Mouse (Mus musculus) heart, adult 2 months (tissue): ENCODE measurements around the gene Usp33. TPM values are rescaled to one million over a fixed set of nuclear protein-coding genes. Genes with fewer than 3 reads are reported as not detected.

Experiments used
- DNase-seq, 2 experiments: peaks; one replicate each; pipeline ENCODE4 v3.0.0; 2021
- H3K27ac ChIP-seq: fragments of 200-600 bp; 2 replicates; pipeline ENCODE4 v1.8.1; 2022
- H3K27me3 ChIP-seq: fragments of 200-500 bp; 2 replicates; pipeline ENCODE4 v1.6.1; 2012; ENCODE audit warnings: mild to moderate bottlenecking, low read length, inconsistent platforms, mixed read lengths; ENCODE audit not compliant: control insufficient read depth, insufficient read depth
- H3K36me3 ChIP-seq: fragments of 200-500 bp; 2 replicates; pipeline ENCODE4 v1.6.1; 2012; ENCODE audit warnings: low read length, inconsistent platforms; ENCODE audit not compliant: control insufficient read depth, insufficient read depth
- H3K4me1 ChIP-seq: fragments of 200-500 bp; 2 replicates; pipeline ENCODE4 v1.6.1; 2011; ENCODE audit warnings: low read length; ENCODE audit not compliant: control insufficient read depth, insufficient read depth
- H3K4me3 ChIP-seq: fragments of 200-600 bp; 2 replicates; pipeline ENCODE4 v1.8.1; 2022
- H3K79me2 ChIP-seq: fragments of 200-500 bp; replicated peaks from 2 replicates; pipeline ENCODE4 v1.6.1; 2012; ENCODE audit warnings: mild to moderate bottlenecking, inconsistent platforms, low read length, moderate library complexity, mixed read lengths; ENCODE audit not compliant: control insufficient read depth, insufficient read depth
- H3K9ac ChIP-seq: fragments of 200-500 bp; 2 replicates; pipeline ENCODE4 v1.6.1; 2012; ENCODE audit warnings: low read depth, mild to moderate bottlenecking, control low read depth, inconsistent platforms, low read length, mixed read lengths
- CTCF ChIP-seq: fragments of 200-600 bp; IDR thresholded peaks from 2 replicates; pipeline ENCODE4 v1.8.1; 2022; ENCODE audit warnings: antibody characterized with exemption, mild to moderate bottlenecking, moderate library complexity
- EP300 ChIP-seq: fragments of 200-500 bp; IDR thresholded peaks from 2 replicates; pipeline ENCODE4 v1.6.1; 2011; ENCODE audit warnings: low read depth, low read length, control low read depth; ENCODE audit not compliant: insufficient read depth
- POLR2A ChIP-seq: fragments of 200-500 bp; IDR thresholded peaks from 2 replicates; pipeline ENCODE4 v1.6.1; 2011; ENCODE audit warnings: mild to moderate bottlenecking, low read depth, low read length, control low read depth; ENCODE audit not compliant: insufficient read depth
- WGBS: fragments of 180-500 bp; shearing (Covaris S2); methylation state at CpG from one replicate; pipeline ENCODE4 v1.1.7; 2018; 5-methylcytosine and 5-hydroxymethylcytosine counted together
- intact Hi-C: fragments of 180-260 bp; cut with DNase I; formaldehyde crosslinking; loops from one replicate; pipeline ENCODE4 v1.15.1; 2025
- polyA plus RNA-seq: library from polyadenylated mRNA; depleted of rRNA; stranded (reverse); fragments of >200 nt; gene quantifications from 2 replicates; pipeline ENCODE4 v1.2.3, GENCODE M21; 2012; rRNA removed
- total RNA-seq, 2 experiments: library from RNA; stranded (reverse); gene quantifications; 2 replicates each; pipeline ENCODE4 v1.2.3; 2021

The Usp33 gene
- total and polyA plus RNA-seq, 3 experiments = 9.0 to 24.3 (median 23.1) TPM

DNA sequence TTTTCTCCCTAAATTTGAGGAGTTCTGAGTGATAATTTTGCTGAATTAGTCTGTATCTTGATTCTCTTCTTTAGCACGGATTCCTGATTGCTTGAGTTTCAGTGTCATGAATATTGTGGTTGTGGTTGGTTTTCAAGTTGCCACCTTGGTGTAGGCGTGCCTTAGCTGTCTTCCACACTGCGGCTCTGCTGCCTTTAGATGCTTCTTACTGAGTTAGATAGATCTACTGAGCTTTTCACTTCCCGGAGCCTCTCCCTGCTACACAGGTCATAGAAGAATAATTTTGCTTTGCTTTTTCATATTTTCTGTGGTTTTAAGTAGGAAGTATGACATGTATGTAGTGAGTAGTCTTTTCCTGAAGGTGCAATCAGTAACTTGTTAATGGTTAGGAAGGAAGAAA, 96.5 kb downstream of the Usp33 start:
- intact Hi-C loops = no loop called here
- WGBS = 95% methylated on average over 4 of the region's 4 CpGs
- H3K79me2 ChIP-seq = peaks cover 3% of the 10 kb centered on the region

More for the DNA sequence above, 96.5 kb downstream of the Usp33 start:
- TF ChIP-seq EP300 (no peak), CTCF (no peak), POLR2A (no peak)
- no peak overlapping the region for H3K27ac ChIP-seq
- H3K27me3 ChIP-seq = no peaks in the 10 kb centered on the region
- no peaks in the 10 kb centered on the region for H3K36me3 ChIP-seq
- H3K4me1 ChIP-seq = no peaks in the 10 kb centered on the region
- no peak overlapping the region for H3K9ac ChIP-seq
- no peak for DNase-seq
- no peak overlapping the region for H3K4me3 ChIP-seq

Other genes with a start within 250 kb of the Usp33 start
- gene Gipc2, start 180.2 kb upstream of the Usp33 start, total RNA-seq = 1 to 10 TPM; 3.5 to 6.1 TPM
- 4.8 and 5.2 TPM in 2 replicates for gene Gipc2, start 180.2 kb upstream of the Usp33 start, polyA plus RNA-seq
- gene Dnajb4, start 136.2 kb upstream of the Usp33 start, total RNA-seq = 100 to 1,000 TPM in 1 of 2 experiments, 10 to 100 TPM in 1; 98.4 to 102 TPM
- 18.1 and 43.8 TPM in 2 replicates for gene Dnajb4, start 136.2 kb upstream of the Usp33 start, polyA plus RNA-seq
- gene Fubp1, start 136.1 kb upstream of the Usp33 start, total RNA-seq = 10 to 100 TPM; 54.2 to 58.0 TPM
- gene Fubp1, start 136.1 kb upstream of the Usp33 start, polyA plus RNA-seq = 39.4 and 61.3 TPM in 2 replicates
- gene Nexn, start 80.1 kb upstream of the Usp33 start, total RNA-seq = 100 to 1,000 TPM; 316 to 339 TPM
- gene Nexn, start 80.1 kb upstream of the Usp33 start, polyA plus RNA-seq = 16.4 and 27.2 TPM in 2 replicates
- gene Miga1, start 6.1 kb upstream of the Usp33 start, total RNA-seq = 10 to 100 TPM; 11.0 to 12.6 TPM
- gene Miga1, start 6.1 kb upstream of the Usp33 start, polyA plus RNA-seq = 4.2 and 10.2 TPM in 2 replicates
- 10 to 100 TPM; 20.8 to 23.1 TPM for gene Zzz3, start 49.0 kb downstream of the Usp33 start, total RNA-seq
- gene Zzz3, start 49.0 kb downstream of the Usp33 start, polyA plus RNA-seq = 10.4 and 16.6 TPM in 2 replicates